Mouse (Mus musculus): Measurements from ENCODE around the gene Wars2. TPM values are rescaled to one million over a fixed set of nuclear protein-coding genes. Genes with fewer than 3 reads are reported as not detected.

Wars2 gene
- polyA plus RNA-seq, 1 experiment: 4.2 TPM

DNA sequence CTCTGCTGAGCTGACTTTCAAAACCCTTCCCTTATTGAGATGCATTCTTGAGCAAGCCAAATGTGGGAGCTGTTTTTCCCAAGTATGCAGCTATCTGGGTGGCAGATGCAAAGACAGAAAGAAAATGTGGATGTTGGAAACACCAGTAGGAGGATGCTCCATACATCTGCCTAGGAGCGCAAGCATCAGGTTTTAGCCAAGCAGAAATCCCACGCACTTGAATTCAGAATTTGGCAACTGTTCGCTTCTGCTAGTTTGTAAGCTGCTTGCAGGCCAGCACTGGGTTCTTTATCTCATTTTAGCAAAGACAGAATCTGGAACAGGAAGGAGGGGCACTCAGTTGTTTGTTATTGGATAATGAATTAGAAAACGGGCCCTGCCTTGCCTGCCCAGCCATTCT is 8.9 kb upstream of the Wars2 start:
- no peak overlapping the region for H3K27ac ChIP-seq (ENCODE audit: control insufficient read depth, insufficient read depth, low read depth, low read length, poor library complexity)
- no peaks in the 10 kb centered on the region for H3K4me1 ChIP-seq (ENCODE audit: control insufficient read depth, insufficient read depth, low read length)
- WGBS: 76% methylated on average over 4 of the region's 4 CpGs
- TF ChIP-seq CTCF (IDR thresholded peaks at IDR 0.05; ENCODE audit: control insufficient read depth, insufficient read depth, low read length) (no peak), POLR2A (IDR thresholded peaks at IDR 0.05; ENCODE audit: borderline replicate concordance, control insufficient read depth, low read depth, low read length) (no peak)
- H3K4me3 ChIP-seq (replicated peaks; ENCODE audit: control insufficient read depth, low read depth, low read length): no peak overlapping the region

DNA sequence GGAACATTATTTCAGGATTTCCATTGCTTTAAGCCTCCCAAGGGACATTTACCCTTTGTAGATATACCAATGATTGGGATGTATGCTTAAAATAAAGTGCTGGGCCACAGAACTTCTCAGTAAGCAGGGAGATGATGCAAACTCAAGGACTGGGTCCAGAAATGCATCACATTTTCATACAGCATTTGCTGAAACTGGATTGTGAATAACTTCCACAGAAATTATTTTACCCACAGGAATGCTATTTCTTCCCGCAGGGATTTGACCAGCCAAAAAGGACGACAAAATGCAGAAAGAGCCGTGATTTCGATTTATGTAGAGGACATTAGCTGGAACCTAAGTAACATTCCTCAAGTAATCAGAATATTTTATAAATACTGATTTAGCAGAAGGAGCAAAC is 7.0 kb upstream of the Wars2 start:
- TF ChIP-seq CTCF (IDR thresholded peaks at IDR 0.05; ENCODE audit: control insufficient read depth, insufficient read depth, low read length): no peak
- no peak for TF ChIP-seq POLR2A (IDR thresholded peaks at IDR 0.05; ENCODE audit: borderline replicate concordance, control insufficient read depth, low read depth, low read length)
- Histone ChIP-seq H3K4me3 (replicated peaks; ENCODE audit: control insufficient read depth, low read depth, low read length) (no peak overlapping the region), H3K27ac (ENCODE audit: control insufficient read depth, insufficient read depth, low read depth, low read length, poor library complexity) (no peak overlapping the region), H3K4me1 (ENCODE audit: control insufficient read depth, insufficient read depth, low read length) (no peaks in the 10 kb centered on the region)
- WGBS: 82% methylated on average over 4 of the region's 4 CpGs

DNA sequence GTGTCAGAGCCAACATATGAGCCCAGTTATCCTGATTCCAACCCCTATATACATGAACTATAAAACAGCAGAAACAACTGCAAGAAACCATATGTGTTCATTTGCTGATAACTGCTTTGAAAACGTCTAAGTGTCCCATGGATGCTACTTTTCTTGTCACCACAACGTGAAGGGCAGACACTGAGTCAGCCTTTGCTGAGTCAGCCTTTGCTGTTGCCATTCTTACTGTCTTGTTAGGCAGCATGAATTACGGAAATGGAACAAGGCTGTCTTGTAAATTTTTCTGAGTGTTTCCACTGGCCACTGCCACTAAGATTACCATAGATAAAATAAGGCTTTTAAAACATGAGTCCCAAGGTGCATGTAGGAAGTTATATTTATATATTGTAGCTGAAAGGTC is 7.0 kb downstream of the Wars2 start:
- Histone ChIP-seq H3K27ac (ENCODE audit: control insufficient read depth, insufficient read depth, low read depth, low read length, poor library complexity) (no peak overlapping the region), H3K4me1 (ENCODE audit: control insufficient read depth, insufficient read depth, low read length) (no peaks in the 10 kb centered on the region), H3K4me3 (replicated peaks; ENCODE audit: control insufficient read depth, low read depth, low read length) (no peak overlapping the region)
- WGBS: 66% methylated on average over 3 of the region's 3 CpGs
- no peak for TF ChIP-seq CTCF (IDR thresholded peaks at IDR 0.05; ENCODE audit: control insufficient read depth, insufficient read depth, low read length)
- no peak for TF ChIP-seq POLR2A (IDR thresholded peaks at IDR 0.05; ENCODE audit: borderline replicate concordance, control insufficient read depth, low read depth, low read length)

DNA sequence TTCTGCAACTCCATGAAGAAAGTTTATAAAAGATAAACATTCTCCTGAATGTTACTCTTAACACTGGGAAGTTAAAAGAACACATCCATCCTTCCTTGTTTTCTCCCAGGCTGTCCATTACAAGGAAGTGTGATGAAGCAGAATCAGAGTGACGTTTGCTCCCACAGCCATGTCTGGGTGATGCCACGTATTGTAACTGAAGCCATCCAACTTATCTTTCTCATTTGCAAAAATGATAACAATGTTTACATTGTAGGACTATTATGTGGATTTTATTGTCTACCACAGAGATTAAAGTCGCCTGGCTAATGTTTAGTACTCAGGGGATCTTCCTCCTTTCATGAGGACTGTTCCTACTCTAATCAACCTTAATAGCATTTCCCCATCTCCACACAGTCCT is 8.2 kb downstream of the Wars2 start:
- Histone ChIP-seq H3K4me1 (ENCODE audit: control insufficient read depth, insufficient read depth, low read length) (no peaks in the 10 kb centered on the region), H3K27ac (ENCODE audit: control insufficient read depth, insufficient read depth, low read depth, low read length, poor library complexity) (no peak overlapping the region), H3K4me3 (replicated peaks; ENCODE audit: control insufficient read depth, low read depth, low read length) (no peak overlapping the region)
- WGBS: 62% methylated on average over 3 of the region's 3 CpGs
- TF ChIP-seq POLR2A (IDR thresholded peaks at IDR 0.05; ENCODE audit: borderline replicate concordance, control insufficient read depth, low read depth, low read length) (no peak), CTCF (IDR thresholded peaks at IDR 0.05; ENCODE audit: control insufficient read depth, insufficient read depth, low read length) (no peak)

DNA sequence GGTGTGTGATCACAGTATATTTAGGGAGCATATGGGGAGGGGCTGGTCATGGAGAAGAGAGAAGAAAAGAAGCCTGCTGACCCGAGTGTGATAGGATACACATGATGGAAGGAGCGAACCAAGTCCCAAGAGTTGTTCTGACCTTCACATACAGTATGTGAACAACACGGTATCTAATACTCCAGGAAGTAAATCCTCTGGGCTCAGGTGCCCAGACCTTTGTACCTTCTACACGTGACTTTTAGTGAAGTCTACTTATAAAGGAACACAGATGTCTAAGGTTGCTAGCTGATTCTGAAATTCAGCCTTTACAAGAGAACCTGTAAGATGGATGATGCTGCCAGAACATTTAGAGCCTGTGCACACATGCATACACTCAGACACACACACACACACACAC is 15.4 kb downstream of the Wars2 start:
- TF ChIP-seq CTCF (IDR thresholded peaks at IDR 0.05; ENCODE audit: control insufficient read depth, insufficient read depth, low read length): no peak
- TF ChIP-seq POLR2A (IDR thresholded peaks at IDR 0.05; ENCODE audit: borderline replicate concordance, control insufficient read depth, low read depth, low read length): no peak
- WGBS: 85% methylated on average over 4 of the region's 4 CpGs
- Histone ChIP-seq H3K27ac (ENCODE audit: control insufficient read depth, insufficient read depth, low read depth, low read length, poor library complexity) (no peak overlapping the region), H3K4me3 (replicated peaks; ENCODE audit: control insufficient read depth, low read depth, low read length) (no peak overlapping the region), H3K4me1 (ENCODE audit: control insufficient read depth, insufficient read depth, low read length) (no peaks in the 10 kb centered on the region; the same call in 1 of the 2 replicates)

DNA sequence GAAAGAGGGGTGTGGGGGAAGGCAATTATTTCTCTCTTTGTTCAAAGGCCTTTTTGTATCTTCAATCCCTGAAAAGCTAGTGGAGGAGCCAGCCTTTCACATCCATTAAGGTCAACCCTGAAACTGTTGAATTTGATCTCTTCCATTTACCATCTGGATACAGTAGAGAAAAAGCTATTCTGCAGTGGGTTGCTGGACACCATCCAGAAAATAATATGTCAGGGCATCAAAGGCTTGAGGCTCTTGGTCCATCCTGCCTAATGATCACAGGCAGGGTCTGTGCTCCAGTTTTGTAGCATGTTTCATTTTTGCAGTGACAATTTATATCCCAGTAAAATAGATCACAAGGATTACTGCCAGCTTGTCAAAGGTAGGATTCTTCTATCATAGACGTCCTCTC is 16.1 kb downstream of the Wars2 start:
- 78% methylated on average over 1 of the region's 1 CpGs for WGBS
- Histone ChIP-seq H3K4me3 (replicated peaks; ENCODE audit: control insufficient read depth, low read depth, low read length) (no peak overlapping the region), H3K27ac (ENCODE audit: control insufficient read depth, insufficient read depth, low read depth, low read length, poor library complexity) (no peak overlapping the region), H3K4me1 (ENCODE audit: control insufficient read depth, insufficient read depth, low read length) (no peaks in the 10 kb centered on the region; the same call in 1 of the 2 replicates)
- TF ChIP-seq CTCF (IDR thresholded peaks at IDR 0.05; ENCODE audit: control insufficient read depth, insufficient read depth, low read length): no peak
- no peak for TF ChIP-seq POLR2A (IDR thresholded peaks at IDR 0.05; ENCODE audit: borderline replicate concordance, control insufficient read depth, low read depth, low read length)

DNA sequence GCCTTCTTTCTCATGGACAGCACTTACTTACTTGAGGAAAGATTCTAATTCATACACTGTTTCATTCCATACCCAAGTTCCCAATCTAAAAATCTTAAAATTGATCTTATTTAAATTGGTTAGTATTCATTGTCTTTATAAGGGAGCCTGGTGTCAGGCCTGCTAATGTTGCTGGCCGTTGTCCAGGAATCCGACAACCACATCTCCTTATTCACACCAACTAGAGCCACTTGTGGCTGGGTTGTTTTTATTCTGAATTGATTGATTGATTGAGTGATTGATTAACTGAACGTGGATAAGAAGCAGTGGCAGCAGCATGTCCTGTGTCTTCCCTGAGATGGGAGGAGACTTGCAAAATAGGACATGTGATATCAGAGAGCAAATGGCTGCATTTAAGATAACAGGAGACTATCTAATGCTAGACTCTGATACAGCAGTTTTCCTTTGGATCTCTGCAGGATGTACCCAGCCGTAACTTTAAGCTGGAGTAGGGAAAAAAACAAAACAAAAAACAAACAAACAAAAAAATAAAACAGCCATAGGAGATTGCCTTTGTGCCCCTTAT is 16.7 kb downstream of the Wars2 start:
- Histone ChIP-seq H3K4me1 (ENCODE audit: control insufficient read depth, insufficient read depth, low read length) (no peaks in the 10 kb centered on the region; the same call in 1 of the 2 replicates), H3K4me3 (replicated peaks; ENCODE audit: control insufficient read depth, low read depth, low read length) (no peak overlapping the region), H3K27ac (ENCODE audit: control insufficient read depth, insufficient read depth, low read depth, low read length, poor library complexity) (no peak overlapping the region)
- TF ChIP-seq CTCF (IDR thresholded peaks at IDR 0.05; ENCODE audit: control insufficient read depth, insufficient read depth, low read length): no peak
- TF ChIP-seq POLR2A (IDR thresholded peaks at IDR 0.05; ENCODE audit: borderline replicate concordance, control insufficient read depth, low read depth, low read length): no peak
- WGBS: 59% methylated on average over 4 of the region's 4 CpGs

DNA sequence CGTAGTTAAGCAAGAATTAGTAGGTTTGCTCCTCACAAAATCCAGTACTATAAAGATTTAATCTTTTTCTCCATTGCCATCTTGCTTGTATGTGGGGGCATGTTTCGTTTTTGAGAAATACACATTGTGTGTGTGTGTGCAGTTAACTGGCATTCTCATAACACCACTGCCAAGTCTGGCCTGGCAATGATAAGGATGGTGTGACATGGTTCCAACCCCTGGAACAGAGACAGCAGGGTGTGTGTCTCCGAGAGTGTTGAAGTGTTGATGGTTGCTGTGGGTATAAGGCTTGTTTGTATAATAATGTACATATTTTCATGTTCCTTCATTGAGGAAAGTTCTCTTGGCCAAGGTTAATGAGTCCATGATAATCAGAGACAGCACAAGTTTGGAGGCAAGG is 19.1 kb downstream of the Wars2 start:
- no peaks in the 10 kb centered on the region; the same call in 1 of the 2 replicates for H3K4me1 ChIP-seq (ENCODE audit: control insufficient read depth, insufficient read depth, low read length)
- H3K27ac ChIP-seq (ENCODE audit: control insufficient read depth, insufficient read depth, low read depth, low read length, poor library complexity): no peak overlapping the region
- no peak for TF ChIP-seq POLR2A (IDR thresholded peaks at IDR 0.05; ENCODE audit: borderline replicate concordance, control insufficient read depth, low read depth, low read length)
- no peak for TF ChIP-seq CTCF (IDR thresholded peaks at IDR 0.05; ENCODE audit: control insufficient read depth, insufficient read depth, low read length)
- WGBS: 76% methylated on average over 3 of the region's 3 CpGs
- no peak overlapping the region for H3K4me3 ChIP-seq (replicated peaks; ENCODE audit: control insufficient read depth, low read depth, low read length)

DNA sequence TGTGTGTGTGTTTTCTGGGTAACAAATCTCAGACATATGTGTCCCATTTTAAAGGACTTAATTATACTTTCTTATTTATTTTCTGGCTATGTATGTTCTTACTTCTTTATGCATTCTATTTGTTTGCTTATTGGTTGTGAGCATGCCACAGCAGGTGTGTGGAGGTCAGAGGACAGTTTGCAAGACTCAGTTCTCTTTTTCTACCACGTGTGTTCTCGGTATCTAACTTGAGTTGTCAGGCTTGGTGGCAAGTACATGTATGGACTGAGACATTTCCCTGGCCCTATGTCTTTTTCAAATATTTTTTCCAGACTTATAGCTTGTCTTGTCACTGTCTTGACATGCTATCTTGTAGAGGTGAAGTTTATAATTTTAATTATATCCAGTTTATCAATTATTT is 21.3 kb downstream of the Wars2 start:
- no peaks in the 10 kb centered on the region; the same call in 1 of the 2 replicates for H3K4me1 ChIP-seq (ENCODE audit: control insufficient read depth, insufficient read depth, low read length)
- no peak for TF ChIP-seq CTCF (IDR thresholded peaks at IDR 0.05; ENCODE audit: control insufficient read depth, insufficient read depth, low read length)
- TF ChIP-seq POLR2A (IDR thresholded peaks at IDR 0.05; ENCODE audit: borderline replicate concordance, control insufficient read depth, low read depth, low read length): no peak
- H3K27ac ChIP-seq (ENCODE audit: control insufficient read depth, insufficient read depth, low read depth, low read length, poor library complexity): no peak overlapping the region
- 82% methylated on average over 2 of the region's 2 CpGs for WGBS
- no peak overlapping the region for H3K4me3 ChIP-seq (replicated peaks; ENCODE audit: control insufficient read depth, low read depth, low read length)

All from bone marrow, adult 2 months (tissue).